Mouse (Mus musculus) right cerebral cortex, adult 18-20 months (tissue): ENCODE data around the gene Ltbp1.

ENCODE experiments used
- DNase-seq: peaks from one replicate; pipeline ENCODE4 v3.0.0; 2022; ENCODE audit warnings: mixed read lengths

Gene Ltbp1

DNA sequence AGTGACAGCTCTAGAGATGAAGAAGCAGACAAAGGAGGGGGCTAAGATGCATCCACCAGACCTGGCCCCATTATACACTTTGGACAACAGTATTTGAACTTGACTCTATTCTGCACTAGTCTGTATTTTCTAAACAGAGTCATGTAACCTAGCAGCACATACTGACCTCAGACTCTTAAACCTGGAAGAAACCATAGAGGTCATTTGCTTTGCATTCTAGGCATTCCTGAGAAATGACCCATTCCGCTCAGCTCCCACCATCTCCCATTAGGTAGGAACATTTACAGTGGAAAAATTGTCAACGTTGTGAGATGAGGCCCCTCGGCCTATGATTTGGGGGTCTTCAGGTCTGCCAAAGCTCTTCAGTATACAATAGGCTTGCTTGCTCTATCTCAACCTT, 238.8 kb downstream of the Ltbp1 start:
- no peak for DNase-seq

DNA sequence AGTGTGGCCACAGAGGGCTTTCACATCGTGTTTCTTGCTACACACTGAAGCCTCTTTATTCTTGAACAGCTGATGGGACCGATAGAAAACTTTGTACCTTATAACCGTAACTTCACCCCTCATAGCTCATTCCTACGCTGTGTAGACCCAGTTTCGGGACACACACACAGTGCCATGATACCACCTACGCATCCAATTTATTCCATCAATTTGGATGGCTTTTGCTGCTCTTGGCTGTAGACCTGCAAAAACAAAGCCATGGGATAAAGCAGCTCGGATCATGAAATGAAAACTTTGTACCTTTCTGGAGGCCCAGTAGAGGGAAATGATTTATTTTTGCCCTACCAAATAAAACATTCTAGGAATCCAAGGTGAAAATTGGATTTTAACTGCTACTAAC, 239.7 kb downstream of the Ltbp1 start:
- DNase-seq, result no peak

DNA sequence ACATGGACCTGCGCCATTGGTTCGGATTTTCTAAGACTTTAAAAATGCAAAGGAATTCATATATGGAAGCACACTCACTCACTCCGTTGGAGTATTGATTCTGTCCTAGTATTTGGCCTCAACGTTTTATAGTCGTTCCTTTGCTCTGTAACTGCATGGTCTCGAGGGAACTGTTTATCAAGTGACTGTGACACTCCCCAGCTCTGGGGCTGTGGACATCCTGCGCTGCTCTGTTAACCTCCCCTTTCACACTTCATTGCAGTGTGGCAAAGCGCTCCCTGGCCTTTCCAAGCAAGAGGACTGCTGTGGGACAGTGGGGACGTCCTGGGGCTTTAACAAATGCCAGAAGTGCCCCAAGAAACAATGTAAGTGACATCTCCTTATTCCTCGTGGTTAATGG, 243.3 kb downstream of the Ltbp1 start:
- no peak for DNase-seq

DNA sequence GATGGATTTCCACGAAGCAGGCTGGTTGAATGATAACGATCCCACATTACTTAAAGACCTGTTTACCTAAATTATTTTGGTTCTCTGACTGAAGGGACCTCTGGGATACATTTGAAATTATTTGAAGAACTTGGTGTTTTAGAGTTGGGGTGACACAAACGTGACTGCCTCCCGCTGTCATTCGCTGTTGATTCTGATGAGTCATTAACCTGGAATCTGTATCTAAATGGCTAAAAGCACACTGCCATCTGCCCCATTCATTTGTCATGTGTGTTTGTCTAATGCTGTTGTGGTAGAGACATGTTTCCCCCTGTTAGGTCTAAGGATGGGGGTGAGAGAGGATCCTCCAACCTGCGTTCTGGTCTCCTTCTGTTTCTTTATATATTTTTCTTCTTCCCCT, 245.2 kb downstream of the Ltbp1 start:
- no peak for DNase-seq

DNA sequence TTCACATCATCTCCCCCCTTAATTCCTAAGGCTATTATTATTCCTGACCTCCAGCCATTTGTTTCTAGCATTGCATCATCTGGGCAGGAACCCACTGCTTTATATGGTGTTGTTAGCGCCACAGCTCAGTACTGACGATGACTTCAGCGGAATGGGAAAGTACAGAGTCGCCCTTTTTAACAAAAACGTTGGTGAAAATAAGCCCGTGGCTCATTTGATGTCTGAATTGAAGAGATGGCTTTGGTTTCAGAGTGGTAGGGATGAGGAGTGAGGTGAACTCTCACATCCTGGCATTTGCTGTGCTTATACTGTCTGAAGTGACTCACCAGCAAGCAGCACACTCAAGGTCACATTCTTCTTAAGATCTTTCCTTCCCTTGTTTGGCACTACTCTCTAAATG, 245.7 kb downstream of the Ltbp1 start:
- DNase-seq, result no peak

DNA sequence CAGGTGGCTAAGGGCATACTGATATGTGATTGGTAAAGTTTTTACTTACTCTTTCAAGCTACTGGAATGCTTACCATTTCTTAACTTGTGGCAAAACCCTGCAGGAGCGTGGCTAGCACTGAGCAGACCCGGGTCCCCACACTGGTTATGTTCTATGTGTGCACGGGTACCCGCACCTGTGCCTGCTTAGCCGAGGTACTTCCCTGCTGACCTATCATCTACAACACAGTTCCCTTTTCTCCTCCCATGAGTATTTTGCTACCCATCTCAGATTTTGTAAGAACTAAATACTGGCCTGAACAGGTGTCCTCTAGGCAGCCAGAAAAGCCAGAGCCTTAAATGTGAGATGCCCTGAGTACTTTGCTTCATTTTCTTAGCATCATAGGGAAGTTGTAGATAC, 247.2 kb downstream of the Ltbp1 start:
- DNase-seq, result no peak

DNA sequence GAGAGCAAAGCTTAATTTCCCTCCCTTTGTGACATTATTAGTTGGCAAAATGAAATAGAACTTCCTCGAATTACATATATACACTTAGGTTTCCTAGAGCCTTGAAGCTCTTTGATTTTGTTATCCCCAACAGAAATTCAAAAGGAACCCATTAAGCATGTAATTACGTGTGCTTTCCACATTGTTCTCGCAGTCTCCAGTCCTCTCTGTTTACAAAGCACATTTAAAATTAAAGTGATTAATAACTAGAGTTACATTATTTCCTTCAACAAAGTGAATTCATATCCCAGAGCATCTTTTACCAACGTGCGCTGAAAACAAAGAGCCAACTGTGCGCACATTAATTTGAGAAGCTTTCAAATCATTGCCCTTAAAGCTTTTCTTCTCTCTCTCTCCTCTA, 249.5 kb downstream of the Ltbp1 start:
- no peak for DNase-seq

DNA sequence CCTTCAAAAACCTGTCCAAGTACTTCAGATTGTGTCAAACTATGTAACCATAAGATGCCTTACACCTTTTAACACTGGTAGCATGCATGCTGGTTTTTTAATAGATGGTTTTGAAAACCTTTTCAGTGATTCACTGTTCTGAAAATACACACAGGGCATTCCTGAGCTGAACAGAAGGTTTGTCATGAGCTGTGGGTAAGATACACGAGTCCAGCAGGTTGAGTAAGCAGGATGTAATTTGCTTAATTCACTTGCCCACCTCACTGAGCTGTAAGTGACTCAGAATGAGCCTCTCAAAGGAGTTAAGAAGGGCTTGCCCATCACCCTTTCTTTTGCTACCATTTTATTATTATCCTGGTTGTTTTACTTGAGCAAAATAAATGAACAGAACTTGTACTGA, 250.6 kb downstream of the Ltbp1 start:
- DNase-seq, result no peak

DNA sequence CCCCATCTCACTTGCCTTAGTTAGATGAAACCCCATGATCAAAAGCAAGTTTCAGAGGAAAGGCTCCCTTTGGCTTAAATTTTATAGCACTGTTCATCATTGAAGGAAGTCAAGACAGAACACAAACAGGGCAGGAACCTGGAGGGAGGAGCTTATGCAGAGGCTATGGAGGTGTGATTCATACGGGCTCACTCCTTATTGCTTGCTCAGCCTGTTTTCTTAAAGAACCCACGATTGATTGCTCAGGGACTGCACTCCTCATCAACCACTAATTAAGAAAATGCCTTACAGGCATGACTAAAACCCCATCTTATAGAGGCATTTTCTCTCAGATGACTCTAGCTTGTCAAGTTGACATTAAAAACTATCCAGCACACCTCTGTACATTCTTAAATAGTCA, 253.1 kb downstream of the Ltbp1 start:
- no peak for DNase-seq

DNA sequence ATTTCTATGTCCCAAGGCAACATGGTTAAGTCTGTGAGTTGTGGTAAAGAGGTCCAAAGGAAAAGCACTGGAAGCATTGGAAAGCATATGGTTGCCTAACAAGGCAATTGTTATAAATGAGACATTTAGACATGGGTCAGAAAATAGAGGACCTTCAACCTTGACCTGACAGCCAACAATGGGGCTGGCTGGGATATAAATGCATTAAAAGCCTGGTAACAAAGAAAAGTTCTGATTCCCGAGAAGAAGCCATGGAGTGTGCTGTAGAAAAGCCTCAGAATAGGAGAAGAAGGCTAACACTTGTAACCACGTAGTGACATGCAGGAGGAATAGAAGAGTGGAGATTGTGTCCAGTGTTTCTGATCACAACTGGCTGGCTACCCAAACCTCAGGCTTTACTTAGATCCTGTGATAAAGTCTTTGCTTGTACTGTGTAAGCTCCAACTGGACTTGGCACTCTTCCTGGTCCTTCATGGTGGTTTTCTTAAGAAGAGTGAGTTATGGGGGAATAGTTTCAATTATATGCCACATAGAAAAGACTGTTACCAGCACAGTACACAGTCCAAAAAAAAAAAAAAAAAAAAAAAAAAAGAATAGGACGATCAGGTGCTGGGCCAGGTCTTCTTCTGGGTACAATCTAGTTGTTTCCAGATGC, 258.1 kb downstream of the Ltbp1 start:
- no peak for DNase-seq

DNA sequence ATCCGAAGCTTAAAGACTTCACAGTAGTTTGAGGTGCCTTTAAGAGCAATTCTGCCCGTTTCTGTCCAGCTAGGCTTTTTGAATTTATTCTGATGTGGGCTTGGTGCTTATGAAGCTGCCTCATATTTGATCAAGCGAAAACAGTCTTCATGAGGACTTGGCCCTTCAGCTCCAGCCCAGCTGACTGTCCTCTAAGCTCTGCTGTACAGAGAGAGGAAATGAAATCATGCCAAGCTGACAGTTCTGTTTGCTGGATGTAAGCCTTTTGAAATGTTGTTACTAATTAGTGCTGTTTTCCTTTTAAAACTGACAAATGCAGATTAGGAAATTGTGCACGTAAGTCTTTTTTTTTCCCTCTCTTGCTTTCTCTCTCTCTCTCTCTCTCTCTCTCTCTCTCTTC, 263.1 kb downstream of the Ltbp1 start:
- no peak for DNase-seq

DNA sequence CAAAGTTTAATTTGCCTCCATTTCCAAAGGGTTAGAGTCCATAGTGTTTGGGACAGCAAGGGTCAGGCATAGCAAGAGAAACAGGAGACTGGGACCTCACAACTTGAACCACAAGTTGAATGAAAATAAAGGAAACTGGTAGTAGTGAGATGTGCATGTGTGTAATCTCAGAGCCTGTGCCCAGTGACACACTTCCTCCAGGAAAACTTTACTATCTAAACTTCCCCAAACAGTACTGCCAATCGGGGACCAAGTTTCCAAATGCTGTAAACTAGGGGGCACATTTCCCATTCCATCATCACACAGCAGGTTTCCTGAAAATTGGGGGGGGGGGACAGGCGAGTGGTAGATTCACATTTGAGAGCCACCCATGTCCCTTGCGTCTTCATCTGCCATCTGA, 267.1 kb downstream of the Ltbp1 start:
- no peak for DNase-seq

DNA sequence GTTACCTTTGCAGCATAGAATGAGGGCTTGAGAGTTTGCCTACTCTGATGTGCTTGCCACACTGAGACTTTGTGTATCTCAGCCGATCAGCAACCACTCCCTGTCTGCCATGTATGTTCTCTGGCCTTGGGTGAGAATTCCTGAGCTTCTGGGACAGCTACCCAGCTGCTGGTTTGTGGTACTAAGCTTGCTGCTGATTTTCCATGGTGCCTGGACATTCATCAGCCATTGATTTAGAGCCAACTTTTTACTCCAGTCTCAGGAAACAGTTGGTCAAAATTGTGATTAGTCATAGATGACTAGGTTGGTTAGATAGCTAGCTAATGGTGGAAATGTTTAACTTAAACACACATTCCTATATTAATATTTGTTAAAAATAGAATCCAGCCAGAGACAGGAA, 267.9 kb downstream of the Ltbp1 start:
- DNase-seq, result no peak

DNA sequence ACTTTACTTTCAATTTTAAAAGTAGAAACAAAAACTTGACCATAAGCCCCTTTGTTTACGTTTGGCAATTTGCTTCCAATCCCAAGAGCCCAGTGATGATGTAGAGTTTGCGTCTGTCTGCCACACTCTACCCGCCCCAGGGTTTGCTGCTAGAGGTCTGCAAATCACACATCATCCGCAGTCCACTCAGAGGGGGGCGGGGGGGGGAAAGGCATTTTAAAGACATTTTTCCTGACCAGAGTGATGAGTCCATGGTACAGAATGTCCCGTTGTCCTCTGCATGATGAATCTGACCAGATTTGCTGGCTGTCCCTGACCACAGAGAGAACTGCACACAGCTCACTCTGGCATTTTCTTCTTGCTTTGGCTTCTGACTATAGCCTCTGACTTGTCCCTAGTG, 269.9 kb downstream of the Ltbp1 start:
- DNase-seq, result no peak

DNA sequence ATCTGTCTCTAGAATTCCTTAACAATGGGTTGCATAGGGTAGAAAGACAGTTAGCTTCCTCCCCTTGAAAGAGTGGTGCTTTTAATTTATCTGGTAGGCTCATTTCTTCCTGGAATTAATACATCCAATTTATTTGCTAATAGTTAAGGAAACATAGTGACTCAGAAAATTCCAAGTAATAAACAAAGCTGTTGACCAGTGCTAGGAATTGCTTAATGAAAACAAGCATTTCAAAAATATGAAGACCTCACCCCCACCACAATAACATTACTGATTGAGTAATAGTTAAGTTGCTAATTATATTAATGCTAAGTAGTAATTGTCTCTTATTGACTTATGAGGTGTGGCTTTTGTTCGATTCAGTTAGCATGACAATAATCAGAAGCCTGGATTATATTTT, 272.7 kb downstream of the Ltbp1 start:
- no peak for DNase-seq

DNA sequence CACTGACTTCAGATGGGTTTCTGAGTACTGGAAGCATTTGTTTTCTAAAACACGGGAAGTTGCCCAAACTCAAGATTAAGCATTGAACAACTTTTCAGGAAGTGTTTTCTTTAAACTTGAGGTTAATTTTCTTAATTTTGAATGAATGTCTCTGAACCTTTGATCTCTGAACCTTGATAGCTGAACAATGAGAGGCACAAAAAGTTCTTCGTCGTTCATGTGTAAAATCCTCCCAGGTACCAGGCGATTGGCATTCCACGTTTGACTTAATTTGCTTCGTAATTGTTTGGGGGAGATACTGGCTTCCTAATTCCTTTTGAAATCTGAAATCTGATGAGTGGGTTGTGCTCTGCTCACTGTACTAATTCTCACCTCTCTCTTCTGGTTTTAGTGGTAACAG, 273.2 kb downstream of the Ltbp1 start:
- DNase-seq, result no peak

DNA sequence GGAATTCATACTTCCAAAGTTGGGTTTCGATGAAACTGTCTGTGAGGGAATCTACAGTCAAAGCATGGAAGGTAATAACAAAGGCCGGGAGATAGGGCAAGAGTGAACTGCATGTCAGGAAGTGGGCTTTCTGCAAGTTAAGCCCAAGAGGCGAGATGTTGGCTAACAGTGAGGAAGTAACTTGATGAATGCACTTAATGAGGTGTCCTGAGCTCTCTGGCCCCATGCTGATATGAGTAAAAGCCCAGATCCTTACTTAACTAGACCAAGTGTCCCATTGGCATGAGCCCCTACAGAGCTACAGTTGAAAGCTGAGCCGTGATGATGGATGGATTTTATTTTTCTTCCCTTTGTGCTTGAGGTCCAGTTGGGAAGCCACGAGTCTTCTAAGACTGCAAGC, 276.0 kb downstream of the Ltbp1 start:
- DNase-seq, result no peak

DNA sequence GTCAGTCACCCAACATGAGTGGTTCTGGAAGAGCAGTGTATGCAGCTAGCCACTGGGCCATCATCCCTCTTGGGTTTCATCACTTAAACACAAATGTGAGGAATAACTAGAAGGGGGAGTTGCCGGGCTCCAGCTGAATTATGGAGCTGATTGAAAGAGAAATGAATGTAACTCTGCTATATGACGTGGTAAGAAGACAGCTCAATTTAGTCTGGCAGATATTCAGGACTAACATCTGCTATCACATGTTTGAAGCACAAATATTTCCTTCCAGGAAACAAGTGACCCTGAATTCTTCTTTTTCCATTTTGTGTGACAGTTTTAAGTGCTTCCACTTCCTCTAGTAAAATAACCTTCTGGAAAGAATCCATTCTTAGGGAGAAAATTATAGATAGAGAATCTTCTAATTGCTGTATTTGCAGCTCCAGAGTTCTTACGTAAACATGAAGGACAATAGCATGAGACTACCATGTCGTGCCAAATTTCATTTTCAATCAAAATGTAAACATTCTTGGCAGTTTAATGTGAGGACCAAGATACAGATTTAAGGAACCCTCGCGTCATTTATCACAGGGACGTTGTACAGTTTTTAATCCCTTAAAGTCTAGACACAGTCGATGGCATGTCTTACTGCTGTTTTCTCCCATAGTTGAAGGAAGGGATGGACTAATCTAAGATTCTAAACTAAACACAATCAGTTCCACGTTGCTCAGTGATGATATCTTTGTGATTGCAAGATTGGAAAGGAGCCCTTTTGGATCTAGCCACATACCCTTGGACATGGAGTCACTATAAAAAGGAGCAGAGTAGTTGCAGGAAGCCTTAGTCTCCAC, 279.7 kb downstream of the Ltbp1 start:
- no peak for DNase-seq

DNA sequence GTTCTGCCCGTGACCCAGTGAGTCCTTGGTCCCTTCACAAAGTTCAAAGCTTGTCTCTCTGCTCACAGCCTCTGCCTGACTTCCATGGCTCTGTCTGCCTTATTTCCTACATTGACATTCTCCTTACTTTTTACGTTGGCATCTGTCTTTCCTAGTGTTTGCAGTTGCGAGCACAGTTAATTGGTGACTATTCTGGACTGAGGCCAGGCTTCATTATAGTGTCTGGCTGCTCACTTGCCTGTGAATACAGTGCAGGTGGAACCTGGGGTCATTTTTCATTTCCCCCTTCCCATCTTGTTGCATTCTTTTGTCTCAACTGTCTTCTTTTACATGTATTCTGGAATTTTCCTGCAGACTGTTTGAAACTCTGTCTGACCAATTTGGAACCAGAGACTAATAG, 287.6 kb downstream of the Ltbp1 start:
- no peak for DNase-seq

DNA sequence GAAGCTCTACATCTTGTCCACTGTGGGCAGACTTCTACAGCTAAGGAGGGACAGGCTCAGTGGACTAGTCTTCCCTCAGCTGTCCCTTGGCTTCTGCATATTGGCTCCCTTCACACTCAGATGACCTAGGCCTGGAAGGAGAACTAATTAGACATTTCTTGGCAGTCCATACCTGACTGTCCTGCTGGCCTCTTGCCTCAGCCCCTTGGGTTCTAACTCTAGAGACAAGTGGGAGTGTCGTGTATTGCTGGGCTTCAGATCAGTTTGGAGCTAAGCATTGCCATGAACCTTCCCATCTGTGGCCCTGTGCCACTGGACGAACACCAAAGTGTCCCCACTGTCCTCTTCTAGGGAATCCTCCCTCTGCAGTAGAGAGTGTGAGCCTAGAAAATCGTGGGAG, 288.4 kb downstream of the Ltbp1 start:
- no peak for DNase-seq

DNA sequence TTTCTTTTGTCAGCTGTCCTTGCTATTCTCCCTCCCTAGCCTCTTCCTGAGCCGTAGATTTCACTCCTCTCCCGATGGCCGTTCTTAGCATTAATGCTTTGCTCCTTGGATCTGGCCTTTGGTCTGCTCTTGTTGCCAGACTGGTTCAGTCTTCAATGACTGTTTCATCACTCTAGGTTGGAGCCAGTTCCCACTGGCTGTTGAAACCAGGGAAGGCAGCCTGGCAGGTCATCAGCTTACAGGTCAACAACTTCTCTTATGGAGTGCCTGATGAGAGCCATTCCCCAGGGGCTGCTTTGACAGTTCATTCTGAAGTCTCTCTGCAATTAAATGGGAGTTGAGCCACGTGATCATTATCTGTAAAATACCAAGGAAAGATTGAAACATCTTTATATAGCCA, 295.5 kb downstream of the Ltbp1 start:
- DNase-seq, result no peak

DNA sequence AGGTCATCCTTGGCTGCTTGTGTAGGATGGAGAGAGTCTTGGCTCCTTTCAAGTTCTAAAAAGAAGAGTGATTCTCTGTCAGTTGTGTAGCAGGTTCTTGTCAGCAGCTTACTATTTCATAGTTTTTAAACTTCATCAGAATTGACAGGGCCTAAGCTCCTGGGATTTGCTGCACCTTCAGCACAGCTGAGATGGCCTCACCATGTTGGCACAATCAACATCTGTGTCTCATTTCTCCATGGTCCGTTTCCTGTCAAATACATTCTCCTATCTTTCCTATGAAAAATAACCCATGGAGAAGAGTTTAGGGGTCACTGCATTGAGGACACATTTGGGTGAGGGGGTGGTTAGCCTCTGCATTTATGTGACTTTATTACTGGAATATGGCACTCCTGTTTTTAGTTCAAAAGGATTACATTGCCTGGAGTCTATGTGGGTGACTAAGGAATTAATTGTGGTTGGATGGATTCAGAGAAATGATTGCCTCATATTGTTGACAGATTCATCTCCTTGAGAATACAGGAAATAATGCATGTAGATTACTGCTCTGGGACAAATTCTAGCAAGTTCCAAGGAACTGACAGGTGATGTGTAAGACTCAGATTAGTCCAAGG, 299.5 kb downstream of the Ltbp1 start:
- no peak for DNase-seq

DNA sequence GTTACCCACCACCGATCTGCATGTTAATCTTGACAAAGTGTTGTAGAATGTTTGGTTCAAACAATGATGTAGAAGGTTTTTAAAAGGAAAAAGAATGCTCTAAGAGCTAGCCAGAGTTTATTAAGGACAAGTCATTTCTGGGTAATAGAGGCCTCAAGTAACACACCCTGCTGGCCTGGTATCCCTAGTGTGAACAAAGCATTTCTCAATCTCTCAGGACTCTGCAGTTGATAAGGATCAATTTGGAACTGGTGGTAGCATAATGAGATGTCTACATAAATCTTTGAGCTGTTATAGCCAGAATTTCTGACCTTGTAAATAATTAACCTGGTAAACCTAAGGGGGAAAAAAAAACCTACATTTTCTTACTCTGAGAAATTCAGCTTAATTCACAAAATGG, 300.3 kb downstream of the Ltbp1 start:
- DNase-seq, result no peak
